In the genomic region with DNA sequence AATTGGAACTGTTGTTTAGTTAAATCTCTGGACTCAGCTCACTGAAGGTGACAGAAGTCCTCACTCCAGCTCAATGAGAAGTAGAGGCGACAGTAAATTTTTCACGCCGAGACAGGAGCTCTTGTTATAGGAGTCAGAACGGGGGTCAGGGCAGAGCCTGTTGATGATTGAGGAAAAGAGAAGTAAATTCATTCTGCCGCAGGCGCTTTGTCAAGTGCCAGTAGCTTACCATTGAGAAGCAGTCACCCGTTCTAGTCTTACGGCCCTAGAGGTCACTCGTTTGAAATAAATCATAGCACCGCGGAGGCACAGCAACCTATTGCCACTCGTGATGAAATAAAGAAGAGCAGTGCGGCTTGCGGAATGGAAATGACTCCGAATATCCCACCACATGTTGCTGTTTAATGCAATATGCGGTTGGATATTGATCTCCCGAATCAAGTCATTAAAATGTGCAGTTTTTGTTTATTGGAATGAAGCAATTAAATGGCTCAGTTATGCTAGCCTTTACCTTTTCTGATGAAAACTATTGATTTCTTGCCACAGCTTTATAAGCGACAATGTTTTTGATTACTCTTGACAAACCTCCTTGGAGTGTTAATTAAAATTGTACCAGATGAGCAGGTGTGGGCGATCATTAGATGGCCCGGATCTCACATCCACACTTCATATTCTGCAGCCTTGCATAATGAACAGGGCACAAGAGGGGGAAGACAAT, we compare ENCODE assay signal across 10 mouse cellular contexts.
DNase-seq lines count a peak whose midpoint lies in the region; ATAC-seq and TF ChIP-seq lines count a peak whose summit lies in the region.
"Had no signal": no experiment of that assay in that cellular context is flagged by ENCODE, and none has a peak within 500 bp of the region (broad histone marks: within the 10 kb centered on the region; RNA-seq: fewer than 3 reads in every experiment).

No protein-coding gene starts in this region.

- TF ChIP-seq CTCF in hindbrain, postnatal 0 days (IDR thresholded peaks at IDR 0.05; ENCODE audit: low read depth) = no peak

- 62% methylated on average over 20 of the region's 20 CpGs for WGBS in forebrain, embryonic 10.5 days
- 43% methylated on average over 20 of the region's 20 CpGs for whole genome bisulfite sequencing in forebrain, embryonic 11.5 days
- 17% methylated on average over 20 of the region's 20 CpGs for WGBS in hindbrain, postnatal 0 days
- WGBS in limb, embryonic 14.5 days = 30% methylated on average over 20 of the region's 20 CpGs
- 11% methylated on average over 20 of the region's 20 CpGs for WGBS in neural tube, embryonic 15.5 days

- no peaks in the 10 kb centered on the region for H3K36me3 ChIP-seq in forebrain, embryonic 10.5 days (replicated peaks)
- no peaks in the 10 kb centered on the region for H3K36me3 ChIP-seq in forebrain, embryonic 11.5 days (ENCODE audit: control insufficient read depth, insufficient read depth, low read length)
- no peaks in the 10 kb centered on the region for H3K36me3 ChIP-seq in hindbrain, postnatal 0 days (ENCODE audit: insufficient read depth, low read length)
- no peaks in the 10 kb centered on the region for H3K36me3 ChIP-seq in limb, embryonic 14.5 days (ENCODE audit: control insufficient read depth, insufficient read depth, low read length)
- no peaks in the 10 kb centered on the region for H3K36me3 ChIP-seq in neural tube, embryonic 15.5 days
- H3K36me3 ChIP-seq: intestine, embryonic 15.5 days had no signal

- no peak overlapping the region for H3K4me2 ChIP-seq in forebrain, embryonic 11.5 days (ENCODE audit: low read depth, low read length, severe bottlenecking)
- peak overlapping the region; percentile 44 for H3K4me2 ChIP-seq in hindbrain, postnatal 0 days (ENCODE audit: low read depth, low read length)
- peak overlapping the region; percentile 19; the same call in 1 of the 2 replicates for H3K4me2 ChIP-seq in limb, embryonic 14.5 days (replicated peaks; ENCODE audit: low read depth, low read length, severe bottlenecking)
- H3K4me2 ChIP-seq in neural tube, embryonic 15.5 days = peak overlapping the region; percentile 46
- H3K4me2 ChIP-seq: intestine, embryonic 15.5 days had no signal

- no peak overlapping the region for H3K9ac ChIP-seq in forebrain, embryonic 11.5 days (ENCODE audit: low read length)
- H3K9ac ChIP-seq in hindbrain, postnatal 0 days (replicated peaks; ENCODE audit: low read length) = no peak overlapping the region
- H3K9ac ChIP-seq in limb, embryonic 14.5 days (ENCODE audit: low read depth, low read length, severe bottlenecking) = peak overlapping the region; percentile 21; the same call in 1 of the 2 replicates
- no peak overlapping the region for H3K9ac ChIP-seq in neural tube, embryonic 15.5 days (replicated peaks)
- H3K9ac ChIP-seq: intestine, embryonic 15.5 days had no signal

- no peak for TF ChIP-seq POLR2A in limb, embryonic 14.5 days (IDR thresholded peaks at IDR 0.05; ENCODE audit: borderline replicate concordance, extremely low read depth, insufficient read depth, insufficient read length)

- peak; percentile 25 for DNase-seq in forebrain, embryonic 10.5 days (ENCODE audit: extremely low spot score, low spot score)
- DNase-seq in forebrain, embryonic 11.5 days (ENCODE audit: low spot score) = no peak
- DNase-seq in hindbrain, postnatal 0 days (ENCODE audit: low spot score) = peak; percentile 35
- DNase-seq in limb, embryonic 14.5 days (ENCODE audit: low spot score) = no peak
- no peak for DNase-seq in liver
- DNase-seq in spleen, postnatal 4 days (ENCODE audit: low spot score in 2 of 2) = no peak
- DNase-seq: lung, postnatal 10 days had no signal

- peaks cover 33% of the 10 kb centered on the region for H3K27me3 ChIP-seq in forebrain, embryonic 10.5 days (ENCODE audit: poor library complexity, severe bottlenecking)
- H3K27me3 ChIP-seq in forebrain, embryonic 11.5 days (ENCODE audit: control insufficient read depth, insufficient read depth, low read length) = no peaks in the 10 kb centered on the region
- peaks cover 6% of the 10 kb centered on the region; the same call in 1 of the 2 replicates for H3K27me3 ChIP-seq in hindbrain, postnatal 0 days (ENCODE audit: insufficient read depth, low read length)
- H3K27me3 ChIP-seq in limb, embryonic 14.5 days (ENCODE audit: control insufficient read depth, insufficient read depth, low read length) = no peaks in the 10 kb centered on the region; the same call in 1 of the 2 replicates
- H3K27me3 ChIP-seq in neural tube, embryonic 15.5 days (replicated peaks) = peaks cover 8% of the 10 kb centered on the region
- H3K27me3 ChIP-seq: intestine, embryonic 15.5 days had no signal

- no peak overlapping the region for H3K4me3 ChIP-seq in forebrain, embryonic 10.5 days
- no peak overlapping the region for H3K4me3 ChIP-seq in forebrain, embryonic 11.5 days (ENCODE audit: low read depth, low read length)
- H3K4me3 ChIP-seq in hindbrain, postnatal 0 days (ENCODE audit: low read length) = peak overlapping the region; percentile 19; the same call in 1 of the 2 replicates
- 0 out of 2 replicates have a peak overlapping the region, but pooled peaks have one; percentile 1 for H3K4me3 ChIP-seq in limb, embryonic 14.5 days (replicated peaks; ENCODE audit: low read length)
- 0 out of 2 replicates have a peak overlapping the region, but pooled peaks have one; percentile 10 for H3K4me3 ChIP-seq in neural tube, embryonic 15.5 days (replicated peaks)
- H3K4me3 ChIP-seq: intestine, embryonic 15.5 days had no signal

- no peak; the same call in 1 of the 2 replicates for ATAC-seq in forebrain, embryonic 11.5 days (replicated peaks; ENCODE audit: low FRiP score)
- no peak for ATAC-seq in hindbrain, postnatal 0 days
- no peak for ATAC-seq in limb, embryonic 14.5 days (ENCODE audit: low FRiP score, low read depth)
- no peak for ATAC-seq in neural tube, embryonic 15.5 days (ENCODE audit: low FRiP score)
- ATAC-seq in activated CD4-positive, CD25-positive, alpha-beta regulatory T cell, adult 4 months = no peak
- ATAC-seq: intestine, embryonic 15.5 days had no signal

- no peak overlapping the region for H3K27ac ChIP-seq in forebrain, embryonic 10.5 days
- H3K27ac ChIP-seq in forebrain, embryonic 11.5 days (ENCODE audit: low read depth, low read length) = no peak overlapping the region
- no peak overlapping the region for H3K27ac ChIP-seq in hindbrain, postnatal 0 days
- H3K27ac ChIP-seq in limb, embryonic 14.5 days (replicated peaks; ENCODE audit: low read depth, low read length) = no peak overlapping the region
- no peak overlapping the region for H3K27ac ChIP-seq in neural tube, embryonic 15.5 days (replicated peaks)
- H3K27ac ChIP-seq: intestine, embryonic 15.5 days had no signal

- peaks cover 29% of the 10 kb centered on the region for H3K4me1 ChIP-seq in forebrain, embryonic 10.5 days
- peaks cover 6% of the 10 kb centered on the region; the same call in 1 of the 2 replicates for H3K4me1 ChIP-seq in forebrain, embryonic 11.5 days (replicated peaks; ENCODE audit: control insufficient read depth, insufficient read depth, low read length)
- peaks cover 7% of the 10 kb centered on the region; the same call in 1 of the 2 replicates for H3K4me1 ChIP-seq in hindbrain, postnatal 0 days (ENCODE audit: insufficient read depth, low read length)
- H3K4me1 ChIP-seq in limb, embryonic 14.5 days (ENCODE audit: control insufficient read depth, insufficient read depth, low read length) = 0 out of 2 replicates have a peak, but pooled peaks cover 7% of the 10 kb centered on the region
- peaks cover 32% of the 10 kb centered on the region for H3K4me1 ChIP-seq in neural tube, embryonic 15.5 days

- peaks cover 5% of the 10 kb centered on the region; the same call in 1 of the 2 replicates for H3K9me3 ChIP-seq in forebrain, embryonic 10.5 days
- H3K9me3 ChIP-seq in forebrain, embryonic 11.5 days (ENCODE audit: control insufficient read depth, low read length) = peaks cover 4% of the 10 kb centered on the region; the same call in 1 of the 2 replicates
- no peaks in the 10 kb centered on the region for H3K9me3 ChIP-seq in hindbrain, postnatal 0 days (ENCODE audit: low read length)
- no peaks in the 10 kb centered on the region for H3K9me3 ChIP-seq in limb, embryonic 14.5 days (ENCODE audit: control insufficient read depth, low read length)
- no peaks in the 10 kb centered on the region for H3K9me3 ChIP-seq in neural tube, embryonic 15.5 days (replicated peaks)
- H3K9me3 ChIP-seq: intestine, embryonic 15.5 days had no signal

Comparison
In these comparisons a context has a peak if more than half of its experiments do, and no peak if none do; other contexts are left out.
1. DNase-seq: peak in forebrain, embryonic 10.5 days (single experiment) and hindbrain, postnatal 0 days (single experiment); none in forebrain, embryonic 11.5 days (single experiment), limb, embryonic 14.5 days (single experiment), liver (single experiment) and spleen, postnatal 4 days (0 of 2).
2. H3K4me3 ChIP-seq: peak in hindbrain, postnatal 0 days (single experiment), limb, embryonic 14.5 days (single experiment) and neural tube, embryonic 15.5 days (single experiment); none in forebrain, embryonic 10.5 days (single experiment) and forebrain, embryonic 11.5 days (single experiment).